Mouse (Mus musculus) forebrain, embryonic 11.5 days (tissue): ENCODE results near the gene Nrp1. TPM values are rescaled to one million over a fixed set of nuclear protein-coding genes. Genes with fewer than 3 reads are reported as not detected.

Experiments used
- ATAC-seq: fragments of 200-750 bp; cut with Nextera tagmentation; replicated peaks from 2 replicates; pipeline ENCODE4 v1.8.0; 2017; ENCODE audit warnings: moderate TSS enrichment; ENCODE audit not compliant: low FRiP score
- DNase-seq: peaks from one replicate; pipeline ENCODE4 v3.0.0-alpha.2; 2017; ENCODE audit warnings: low spot score
- H3K27ac ChIP-seq: fragments of 300-500 bp; sonication (generic); 2 replicates; pipeline ENCODE4 v1.5.1; 2014; ENCODE audit warnings: low read depth, low read length
- H3K27me3 ChIP-seq: fragments of 300-500 bp; sonication (generic); 2 replicates; pipeline ENCODE4 v1.6.1; 2014; ENCODE audit warnings: mild to moderate bottlenecking, low read length, mixed read lengths; ENCODE audit not compliant: control insufficient read depth, insufficient read depth
- H3K36me3 ChIP-seq: fragments of 300-500 bp; sonication (generic); 2 replicates; pipeline ENCODE4 v1.6.1; 2014; ENCODE audit warnings: mild to moderate bottlenecking, low read length, moderate library complexity, mixed read lengths; ENCODE audit not compliant: control insufficient read depth, insufficient read depth
- H3K4me1 ChIP-seq: fragments of 300-500 bp; sonication (generic); replicated peaks from 2 replicates; pipeline ENCODE4 v1.6.1; 2014; ENCODE audit warnings: low read length, mixed read lengths; ENCODE audit not compliant: control insufficient read depth, insufficient read depth
- H3K4me2 ChIP-seq: fragments of 300-500 bp; sonication (generic); 2 replicates; pipeline ENCODE4 v1.6.1; 2014; ENCODE audit warnings: low read depth, mild to moderate bottlenecking, low read length, moderate library complexity, mixed read lengths; ENCODE audit not compliant: severe bottlenecking
- H3K4me3 ChIP-seq: fragments of 300-500 bp; sonication (generic); 2 replicates; pipeline ENCODE4 v1.5.1; 2014; ENCODE audit warnings: low read depth, low read length
- H3K9ac ChIP-seq: fragments of 300-500 bp; sonication (generic); 2 replicates; pipeline ENCODE4 v1.6.1; 2014; ENCODE audit warnings: low read length
- H3K9me3 ChIP-seq: fragments of 300-500 bp; sonication (generic); 2 replicates; pipeline ENCODE4 v1.6.1; 2016; ENCODE audit warnings: low read length, mixed read lengths; ENCODE audit not compliant: control insufficient read depth
- WGBS: fragments of 180-500 bp; shearing (Covaris S2); extraction: QIAGEN DNeasy Blood & Tissue Kit; methylation state at CpG from one replicate; pipeline ENCODE4 v1.1.7; 2014; 5-methylcytosine and 5-hydroxymethylcytosine counted together
- polyA plus RNA-seq: library from polyadenylated mRNA; unstranded; fragments of >200 nt; fragmentation: Nextera tagmentation; extraction: Ambion mirVana; gene quantifications from 2 replicates; pipeline ENCODE4 v1.2.1, GENCODE M21; 2014

Gene Nrp1
- polyA plus RNA-seq, 1 experiment from 2014 or later = 28.3 TPM

- no peaks in the 10 kb centered on the region for H3K4me1 ChIP-seq
- no peak for DNase-seq
- no peak for ATAC-seq
- no peak overlapping the region for H3K4me3 ChIP-seq
- no peaks in the 10 kb centered on the region for H3K36me3 ChIP-seq
- no peaks in the 10 kb centered on the region for H3K9me3 ChIP-seq
- H3K27ac ChIP-seq = no peak overlapping the region
- H3K27me3 ChIP-seq = no peaks in the 10 kb centered on the region
- no peak overlapping the region for H3K4me2 ChIP-seq
- H3K9ac ChIP-seq = no peak overlapping the region
- WGBS = 78% methylated on average over 4 of the region's 4 CpGs
These were observed 16.9 kb downstream of the Nrp1 start for GRCm38 (mm10) chr8:128375291-128375690.

- Histone ChIP-seq H3K27me3 (no peaks in the 10 kb centered on the region), H3K27ac (no peak overlapping the region), H3K36me3 (no peaks in the 10 kb centered on the region), H3K9ac (no peak overlapping the region), H3K4me3 (no peak overlapping the region), H3K9me3 (no peaks in the 10 kb centered on the region), H3K4me1 (peaks cover 11% of the 10 kb centered on the region; the same call in 1 of the 2 replicates), H3K4me2 (no peak overlapping the region)
- ATAC-seq = peak; percentile 50
- DNase-seq = no peak
- WGBS = 25% methylated on average over 3 of the region's 3 CpGs
These were observed 24.8 kb downstream of the Nrp1 start for GRCm38 (mm10) chr8:128383176-128383575.

GRCm38 (mm10) chr8:128384366-128384765, 26.0 kb downstream of the Nrp1 start:
- H3K36me3 ChIP-seq = no peaks in the 10 kb centered on the region
- no peak overlapping the region for H3K4me3 ChIP-seq
- no peaks in the 10 kb centered on the region for H3K27me3 ChIP-seq
- H3K4me2 ChIP-seq = no peak overlapping the region
- H3K9me3 ChIP-seq = no peaks in the 10 kb centered on the region
- H3K27ac ChIP-seq = no peak overlapping the region
- 73% methylated on average over 2 of the region's 2 CpGs for WGBS
- no peak overlapping the region for H3K9ac ChIP-seq
- DNase-seq (no peak), ATAC-seq (no peak)
- peaks cover 11% of the 10 kb centered on the region; the same call in 1 of the 2 replicates for H3K4me1 ChIP-seq

GRCm38 (mm10) chr8:128384921-128385332, 26.5 kb downstream of the Nrp1 start:
- Histone ChIP-seq H3K27ac (no peak overlapping the region), H3K27me3 (no peaks in the 10 kb centered on the region), H3K4me3 (no peak overlapping the region), H3K9me3 (no peaks in the 10 kb centered on the region), H3K9ac (no peak overlapping the region), H3K36me3 (no peaks in the 10 kb centered on the region), H3K4me1 (peaks cover 11% of the 10 kb centered on the region; the same call in 1 of the 2 replicates), H3K4me2 (no peak overlapping the region)
- DNase-seq (no peak), ATAC-seq (0 out of 2 replicates have a peak, but pooled peaks have one; percentile 27)
- WGBS = 24% methylated on average over 5 of the region's 5 CpGs

GRCm38 (mm10) chr8:128386963-128387621, 28.7 kb downstream of the Nrp1 start:
- no peaks in the 10 kb centered on the region for H3K27me3 ChIP-seq
- H3K4me2 ChIP-seq = no peak overlapping the region
- 80% methylated on average over 2 of the region's 2 CpGs for WGBS
- no peak overlapping the region for H3K4me3 ChIP-seq
- H3K9ac ChIP-seq = no peak overlapping the region
- no peaks in the 10 kb centered on the region for H3K9me3 ChIP-seq
- peaks cover 11% of the 10 kb centered on the region; the same call in 1 of the 2 replicates for H3K4me1 ChIP-seq
- H3K27ac ChIP-seq = no peak overlapping the region
- H3K36me3 ChIP-seq = no peaks in the 10 kb centered on the region
- ATAC-seq = no peak
- DNase-seq = no peak

- ATAC-seq (no peak), DNase-seq (no peak)
- no peak overlapping the region for H3K4me3 ChIP-seq
- H3K27ac ChIP-seq = no peak overlapping the region
- H3K9me3 ChIP-seq = no peaks in the 10 kb centered on the region
- H3K27me3 ChIP-seq = no peaks in the 10 kb centered on the region
- no peaks in the 10 kb centered on the region for H3K36me3 ChIP-seq
- H3K4me1 ChIP-seq = no peaks in the 10 kb centered on the region
- no peak overlapping the region for H3K9ac ChIP-seq
- H3K4me2 ChIP-seq = no peak overlapping the region
These were observed 32.4 kb downstream of the Nrp1 start for GRCm38 (mm10) chr8:128390759-128391158.

GRCm38 (mm10) chr8:128391182-128391760, 32.9 kb downstream of the Nrp1 start:
- ATAC-seq (no peak), DNase-seq (no peak)
- 87% methylated on average over 4 of the region's 4 CpGs for WGBS
- Histone ChIP-seq H3K36me3 (no peaks in the 10 kb centered on the region), H3K4me2 (no peak overlapping the region), H3K4me3 (no peak overlapping the region), H3K9ac (no peak overlapping the region), H3K27me3 (no peaks in the 10 kb centered on the region), H3K9me3 (no peaks in the 10 kb centered on the region), H3K27ac (no peak overlapping the region), H3K4me1 (no peaks in the 10 kb centered on the region)

- peaks cover 5% of the 10 kb centered on the region; the same call in 1 of the 2 replicates for H3K4me1 ChIP-seq
- H3K27ac ChIP-seq = no peak overlapping the region
- ATAC-seq (no peak), DNase-seq (no peak)
- 92% methylated on average over 5 of the region's 5 CpGs for WGBS
- no peak overlapping the region for H3K9ac ChIP-seq
- H3K4me3 ChIP-seq = no peak overlapping the region
- no peaks in the 10 kb centered on the region for H3K9me3 ChIP-seq
- H3K4me2 ChIP-seq = no peak overlapping the region
- H3K36me3 ChIP-seq = no peaks in the 10 kb centered on the region
- H3K27me3 ChIP-seq = no peaks in the 10 kb centered on the region
These were observed 36.3 kb downstream of the Nrp1 start for GRCm38 (mm10) chr8:128394671-128395193.
